ENCODE assay signal across 1 mouse cellular context in the genomic region with DNA sequence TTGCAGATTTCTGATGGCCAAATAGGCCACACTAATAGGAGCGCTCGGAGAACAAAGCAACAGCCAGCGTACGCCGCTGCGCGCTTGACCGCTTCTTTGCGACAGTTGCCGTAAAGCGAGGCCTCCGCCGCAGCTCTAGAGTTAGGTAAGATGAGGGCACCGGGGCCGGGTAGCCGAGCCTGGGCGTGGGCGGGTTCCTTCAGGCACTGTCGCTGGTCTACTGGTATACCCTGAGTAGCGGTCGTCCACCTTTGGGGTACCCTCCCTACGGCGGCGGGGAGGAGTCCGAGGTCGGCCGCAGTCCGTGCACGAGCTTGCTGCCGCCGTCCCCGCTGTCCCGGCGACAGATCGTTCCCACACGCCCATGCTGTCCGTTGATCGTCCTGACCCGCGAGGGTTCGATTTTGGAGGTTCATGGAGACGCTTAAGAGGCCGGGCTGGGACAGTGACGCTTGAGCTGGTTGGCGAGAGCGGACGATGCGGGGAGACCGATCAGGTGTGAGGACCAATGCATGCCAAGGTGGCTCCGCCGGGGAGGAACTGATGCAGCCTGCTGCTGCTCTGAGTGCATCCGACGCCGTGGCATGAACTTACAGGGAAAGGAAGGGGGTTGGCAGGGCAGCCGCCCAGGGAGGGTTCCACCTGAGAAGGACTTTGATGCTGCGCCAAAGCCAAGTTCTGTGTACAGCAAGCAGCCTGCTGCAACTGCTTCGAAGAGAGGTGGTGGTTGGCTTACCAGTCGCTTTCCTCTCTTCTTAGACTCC.
TF ChIP-seq lines count a peak whose summit lies in the region.

No protein-coding gene starts in this region.

TF ChIP-seq in CH12.LX, 34 proteins besides CTCF, POLR2A, EP300 and RAD21 (continued from another document):
- TF ChIP-seq TCF12 (IDR thresholded peaks at IDR 0.05; ENCODE audit: low read depth, low read length) (peak; percentile 76), POLR2AphosphoS2 (IDR thresholded peaks at IDR 0.05; ENCODE audit: low read depth, low read length) (no peak; the same call in 1 of the 2 replicates), KAT2A (IDR thresholded peaks at IDR 0.05; ENCODE audit: insufficient replicate concordance, low read length) (peak; percentile 83; the same call in 1 of the 2 replicates), MAZ (IDR thresholded peaks at IDR 0.05; ENCODE audit: low read depth, low read length) (no peak; the same call in 1 of the 2 replicates), MXI1 (IDR thresholded peaks at IDR 0.05; ENCODE audit: low read depth, low read length) (peak; percentile 53; the same call in 1 of the 2 replicates), SIN3A (IDR thresholded peaks at IDR 0.05; ENCODE audit: low read length) (peak; percentile 69), GABPA (IDR thresholded peaks at IDR 0.05; ENCODE audit: insufficient replicate concordance, low read depth, low read length) (no peak; the same call in 1 of the 2 replicates), USF2 (conservative IDR thresholded peaks at IDR 0.05; ENCODE audit: low read depth, low read length) (no peak), TBP (conservative IDR thresholded peaks at IDR 0.05; ENCODE audit: low read depth, low read length) (peak; percentile 81; the same call in 1 of the 2 replicates), UBTF (IDR thresholded peaks at IDR 0.05; ENCODE audit: low read depth, low read length) (no peak), CHD2 (IDR thresholded peaks at IDR 0.05; ENCODE audit: low read length) (no peak), MEF2A (IDR thresholded peaks at IDR 0.05; ENCODE audit: borderline replicate concordance, low read depth, low read length) (peak; percentile 26; the same call in 1 of the 2 replicates), ZC3H11A (IDR thresholded peaks at IDR 0.05; ENCODE audit: low read depth, low read length) (no peak), IRF4 (IDR thresholded peaks at IDR 0.05; ENCODE audit: low read depth, low read length) (no peak), CHD1 (IDR thresholded peaks at IDR 0.05; ENCODE audit: low read depth, low read length) (no peak), ZNF384 (IDR thresholded peaks at IDR 0.05; ENCODE audit: low read depth, low read length) (no peak), NELFE (IDR thresholded peaks at IDR 0.05; ENCODE audit: low read depth, low read length) (peak; percentile 83), PAX5 (IDR thresholded peaks at IDR 0.05; ENCODE audit: low read length) (no peak), ZKSCAN1 (IDR thresholded peaks at IDR 0.05; ENCODE audit: borderline replicate concordance, low read depth, low read length) (no peak), RCOR1 (conservative IDR thresholded peaks at IDR 0.05; ENCODE audit: low read depth, low read length) (no peak)
